Mouse (Mus musculus): Measurements from ENCODE around the gene Eif4g1. TPM values are rescaled to one million over a fixed set of nuclear protein-coding genes. Genes with fewer than 3 reads are reported as not detected.
A peak's percentile ranks its signal among the peaks of the same experiment; 100 is the strongest.

Gene Eif4g1
- polyA plus RNA-seq, 1 experiment from 2014 or later, result 124 TPM

GRCm38 (mm10) chr16:20710370-20710769 is 42.3 kb downstream of the Eif4g1 start:
- no peaks in the 10 kb centered on the region for H3K9me3 ChIP-seq (ENCODE audit: control insufficient read depth, low read length)
- H3K4me1 ChIP-seq (replicated peaks; ENCODE audit: control insufficient read depth, insufficient read depth, low read length), result peaks cover 22% of the 10 kb centered on the region
- no peaks in the 10 kb centered on the region for H3K27me3 ChIP-seq (ENCODE audit: control insufficient read depth, insufficient read depth, low read length)
- H3K9ac ChIP-seq, result no peak overlapping the region
- ATAC-seq (ENCODE audit: low FRiP score) (no peak), DNase-seq (ENCODE audit: low spot score) (no peak)
- H3K27ac ChIP-seq, result no peak overlapping the region
- H3K36me3 ChIP-seq (replicated peaks; ENCODE audit: control insufficient read depth, insufficient read depth), result peaks cover 74% of the 10 kb centered on the region
- H3K4me3 ChIP-seq (replicated peaks; ENCODE audit: low read length), result no peak overlapping the region
- no peak overlapping the region for H3K4me2 ChIP-seq (replicated peaks)
- 95% methylated on average over 11 of the region's 11 CpGs for WGBS

DNA sequence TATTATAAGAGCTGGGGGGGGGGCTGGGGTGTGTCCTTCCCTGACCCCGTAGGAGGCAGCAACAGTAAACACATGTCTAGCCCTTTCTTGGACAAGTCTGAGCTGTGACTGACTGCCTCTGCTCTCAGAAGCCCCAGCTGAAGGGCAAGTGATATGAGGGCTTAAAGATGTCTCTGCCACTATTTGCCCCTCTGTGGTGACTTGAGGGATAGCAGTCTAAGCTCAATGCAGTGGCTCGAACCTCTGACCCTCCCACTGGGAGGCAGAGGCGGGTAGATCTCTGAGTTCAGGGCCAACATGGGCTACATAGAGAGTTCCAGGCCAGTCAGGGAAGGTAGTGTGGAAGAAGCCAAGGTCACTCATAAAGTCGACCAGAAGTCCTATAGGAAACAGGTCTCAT is 42.7 kb downstream of the Eif4g1 start:
- Histone ChIP-seq H3K4me2 (replicated peaks) (no peak overlapping the region), H3K9me3 (ENCODE audit: control insufficient read depth, low read length) (no peaks in the 10 kb centered on the region), H3K36me3 (replicated peaks; ENCODE audit: control insufficient read depth, insufficient read depth) (peaks cover 70% of the 10 kb centered on the region), H3K4me3 (replicated peaks; ENCODE audit: low read length) (no peak overlapping the region), H3K9ac (no peak overlapping the region), H3K27me3 (ENCODE audit: control insufficient read depth, insufficient read depth, low read length) (no peaks in the 10 kb centered on the region), H3K27ac (no peak overlapping the region), H3K4me1 (replicated peaks; ENCODE audit: control insufficient read depth, insufficient read depth, low read length) (peaks cover 25% of the 10 kb centered on the region)
- ATAC-seq (ENCODE audit: low FRiP score) (no peak), DNase-seq (ENCODE audit: low spot score) (no peak)
- 84% methylated on average over 4 of the region's 4 CpGs for WGBS

DNA sequence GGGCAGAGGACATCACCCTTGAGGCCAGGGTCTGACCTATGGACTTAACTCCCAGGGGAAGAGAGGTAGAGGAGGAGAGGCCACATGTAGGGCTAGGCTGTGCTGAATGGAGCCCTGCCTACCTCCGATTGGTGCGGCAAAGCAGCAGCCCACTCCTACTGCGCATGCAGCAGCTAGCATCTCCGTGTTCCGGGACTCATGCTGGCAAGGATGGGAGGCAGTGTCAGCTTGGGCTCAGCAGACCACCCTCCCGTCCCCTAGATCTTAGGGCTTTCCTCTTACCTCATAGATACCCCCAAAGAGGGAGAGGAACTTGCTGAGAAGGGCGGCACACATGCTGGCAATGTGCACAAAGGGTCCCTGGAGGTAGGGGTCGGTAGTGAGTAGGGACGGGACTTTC is 44.1 kb downstream of the Eif4g1 start:
- DNase-seq (ENCODE audit: low spot score) (no peak), ATAC-seq (ENCODE audit: low FRiP score) (no peak)
- Histone ChIP-seq H3K4me1 (replicated peaks; ENCODE audit: control insufficient read depth, insufficient read depth, low read length) (peaks cover 28% of the 10 kb centered on the region), H3K4me2 (replicated peaks) (no peak overlapping the region), H3K27ac (no peak overlapping the region), H3K9me3 (ENCODE audit: control insufficient read depth, low read length) (no peaks in the 10 kb centered on the region), H3K9ac (no peak overlapping the region), H3K27me3 (ENCODE audit: control insufficient read depth, insufficient read depth, low read length) (no peaks in the 10 kb centered on the region), H3K4me3 (replicated peaks; ENCODE audit: low read length) (no peak overlapping the region), H3K36me3 (replicated peaks; ENCODE audit: control insufficient read depth, insufficient read depth) (peaks cover 57% of the 10 kb centered on the region)
- 70% methylated on average over 9 of the region's 9 CpGs for WGBS

DNA sequence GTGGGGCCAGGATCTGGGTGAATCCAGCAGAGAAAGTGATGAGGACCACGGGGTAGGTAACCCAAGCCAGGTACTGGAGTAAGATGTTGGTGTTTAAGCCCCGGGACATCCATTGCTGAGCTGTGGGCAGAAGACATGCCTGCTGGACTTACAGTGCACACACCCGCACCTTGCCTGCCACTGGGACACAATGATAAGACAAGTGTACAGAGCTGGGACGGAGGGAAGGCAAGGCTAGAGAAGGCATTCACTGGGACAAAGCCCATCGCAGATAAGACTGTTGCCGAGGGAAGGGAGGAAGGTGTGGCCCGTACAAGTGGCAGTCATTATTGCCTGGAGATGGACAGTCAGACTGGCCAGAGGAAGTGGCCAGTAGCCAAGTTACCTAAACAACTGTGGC is 44.8 kb downstream of the Eif4g1 start:
- 93% methylated on average over 7 of the region's 7 CpGs for WGBS
- peaks cover 51% of the 10 kb centered on the region for H3K36me3 ChIP-seq (replicated peaks; ENCODE audit: control insufficient read depth, insufficient read depth)

DNA sequence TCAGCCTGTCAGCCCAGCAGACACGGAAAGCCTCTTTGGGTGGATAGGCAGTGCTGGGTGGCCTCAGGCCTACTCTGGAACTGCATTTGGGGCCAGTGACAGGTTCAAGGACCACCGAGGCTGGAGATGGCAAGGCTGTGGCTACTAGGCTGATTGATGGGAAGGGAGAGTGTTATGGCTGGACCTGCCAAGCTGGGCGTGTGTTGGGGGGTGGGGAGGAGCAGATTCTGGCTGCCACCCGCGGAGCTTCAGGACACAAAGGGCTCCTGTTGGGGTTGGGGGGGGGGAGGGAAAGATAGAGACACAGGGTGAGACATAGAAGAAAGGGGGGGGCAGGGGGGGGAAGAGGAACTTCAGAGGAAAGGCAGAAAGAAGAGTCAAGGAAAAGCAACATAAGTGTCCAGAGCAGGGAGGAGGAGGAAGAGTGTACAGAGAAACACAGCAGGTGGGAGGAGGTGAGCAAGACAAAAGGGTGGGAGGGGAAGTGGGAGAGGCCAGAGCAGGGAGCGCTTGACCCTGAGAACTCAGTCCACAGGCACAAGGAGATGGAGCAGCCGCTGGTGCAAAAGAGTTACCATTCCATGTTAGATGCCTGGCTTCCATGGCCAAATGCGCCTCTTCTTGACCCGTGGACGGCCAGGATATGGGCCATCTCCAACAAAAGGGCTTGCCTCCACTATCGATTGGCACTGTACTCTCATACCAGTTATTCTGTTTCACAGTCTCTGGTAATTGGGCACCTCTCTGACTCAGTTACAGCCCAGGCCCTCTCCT is 46.4 kb downstream of the Eif4g1 start:
- ATAC-seq (ENCODE audit: low FRiP score), result no peak
- H3K4me1 ChIP-seq (replicated peaks; ENCODE audit: control insufficient read depth, insufficient read depth, low read length), result peaks cover 36% of the 10 kb centered on the region
- peaks cover 39% of the 10 kb centered on the region for H3K36me3 ChIP-seq (replicated peaks; ENCODE audit: control insufficient read depth, insufficient read depth)

More for the DNA sequence above, 44.8 kb downstream of the Eif4g1 start:
- Histone ChIP-seq H3K4me3 (replicated peaks; ENCODE audit: low read length) (no peak overlapping the region), H3K9me3 (ENCODE audit: control insufficient read depth, low read length) (no peaks in the 10 kb centered on the region), H3K27ac (no peak overlapping the region), H3K4me2 (replicated peaks) (no peak overlapping the region), H3K9ac (no peak overlapping the region), H3K4me1 (replicated peaks; ENCODE audit: control insufficient read depth, insufficient read depth, low read length) (peaks cover 28% of the 10 kb centered on the region), H3K27me3 (ENCODE audit: control insufficient read depth, insufficient read depth, low read length) (no peaks in the 10 kb centered on the region)
- DNase-seq (ENCODE audit: low spot score), result no peak
- ATAC-seq (ENCODE audit: low FRiP score), result no peak

DNA sequence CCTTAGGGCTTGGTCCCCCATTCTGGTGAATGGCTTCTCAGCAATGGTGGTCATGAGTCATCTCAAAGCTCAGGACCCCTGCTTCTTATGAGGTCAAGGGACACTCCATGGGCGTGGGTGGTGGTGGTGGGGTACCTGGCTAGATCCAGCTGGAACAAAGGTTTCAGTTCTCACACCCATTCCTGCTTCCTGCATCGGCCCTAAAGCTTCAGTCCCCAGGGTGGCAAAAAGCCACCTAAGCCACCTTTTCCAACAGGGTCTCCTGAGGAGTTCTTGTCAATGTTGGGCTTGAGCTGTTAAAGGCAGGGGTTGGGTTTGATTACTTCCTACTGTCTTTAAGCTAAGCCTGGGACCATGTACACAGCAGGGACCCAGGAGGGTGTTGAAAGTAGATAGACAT is 47.0 kb downstream of the Eif4g1 start:
- H3K27ac ChIP-seq, result no peak overlapping the region
- WGBS, result 61% methylated on average over 2 of the region's 2 CpGs
- no peak for ATAC-seq (ENCODE audit: low FRiP score)
- H3K4me1 ChIP-seq (replicated peaks; ENCODE audit: control insufficient read depth, insufficient read depth, low read length), result peaks cover 36% of the 10 kb centered on the region
- no peaks in the 10 kb centered on the region for H3K9me3 ChIP-seq (ENCODE audit: control insufficient read depth, low read length)
- H3K36me3 ChIP-seq (replicated peaks; ENCODE audit: control insufficient read depth, insufficient read depth), result peaks cover 39% of the 10 kb centered on the region
- H3K9ac ChIP-seq, result peak overlapping the region; percentile 72
- H3K4me3 ChIP-seq (replicated peaks; ENCODE audit: low read length), result peak overlapping the region; percentile 52
- H3K4me2 ChIP-seq (replicated peaks), result peak overlapping the region; percentile 92
- H3K27me3 ChIP-seq (ENCODE audit: control insufficient read depth, insufficient read depth, low read length), result no peaks in the 10 kb centered on the region
- DNase-seq (ENCODE audit: low spot score), result no peak

More for the DNA sequence above, 46.4 kb downstream of the Eif4g1 start:
- Histone ChIP-seq H3K4me2 (replicated peaks) (peak overlapping the region; percentile 92), H3K4me3 (replicated peaks; ENCODE audit: low read length) (peak overlapping the region; percentile 52), H3K9me3 (ENCODE audit: control insufficient read depth, low read length) (no peaks in the 10 kb centered on the region), H3K27ac (no peak overlapping the region), H3K9ac (peak overlapping the region; percentile 72), H3K27me3 (ENCODE audit: control insufficient read depth, insufficient read depth, low read length) (no peaks in the 10 kb centered on the region)
- WGBS, result 24% methylated on average over 11 of the region's 11 CpGs
- no peak for DNase-seq (ENCODE audit: low spot score)

DNA sequence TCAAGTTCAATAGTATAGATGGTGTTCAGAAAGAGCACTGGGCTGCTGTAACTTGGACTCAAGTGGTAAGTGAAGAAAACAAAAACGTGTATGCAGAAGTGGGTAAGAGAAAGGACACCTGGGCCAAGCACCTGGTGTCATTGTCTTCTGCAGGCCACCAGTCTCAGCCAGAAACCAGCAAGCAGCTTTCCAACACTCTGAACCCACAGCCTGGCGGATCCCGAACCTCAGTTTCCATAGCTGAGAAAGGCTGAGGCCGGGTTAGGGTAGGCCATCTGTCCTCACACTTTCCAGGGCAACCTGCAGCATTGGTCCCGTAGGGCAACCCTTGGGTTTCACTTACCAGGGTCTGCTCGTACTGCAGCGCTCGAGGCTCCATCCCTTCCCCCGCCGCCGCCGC is 47.5 kb downstream of the Eif4g1 start:
- Histone ChIP-seq H3K4me2 (replicated peaks) (peak overlapping the region; percentile 92), H3K4me3 (replicated peaks; ENCODE audit: low read length) (peak overlapping the region; percentile 52), H3K27me3 (ENCODE audit: control insufficient read depth, insufficient read depth, low read length) (no peaks in the 10 kb centered on the region), H3K4me1 (replicated peaks; ENCODE audit: control insufficient read depth, insufficient read depth, low read length) (peaks cover 36% of the 10 kb centered on the region), H3K27ac (peak overlapping the region; percentile 88), H3K9me3 (ENCODE audit: control insufficient read depth, low read length) (no peaks in the 10 kb centered on the region), H3K9ac (peak overlapping the region; percentile 72), H3K36me3 (replicated peaks; ENCODE audit: control insufficient read depth, insufficient read depth) (peaks cover 40% of the 10 kb centered on the region)
- ATAC-seq (ENCODE audit: low FRiP score) (no peak; the same call in 1 of the 2 replicates), DNase-seq (ENCODE audit: low spot score) (no peak)
- WGBS, result under 1% methylated on average over 12 of the region's 12 CpGs

- no peaks in the 10 kb centered on the region for H3K27me3 ChIP-seq (ENCODE audit: control insufficient read depth, insufficient read depth, low read length)
- peaks cover 41% of the 10 kb centered on the region for H3K36me3 ChIP-seq (replicated peaks; ENCODE audit: control insufficient read depth, insufficient read depth)
- H3K4me2 ChIP-seq (replicated peaks), result peak overlapping the region; percentile 92
- ATAC-seq (ENCODE audit: low FRiP score) (peak; percentile 85), DNase-seq (ENCODE audit: low spot score) (peak; percentile 73)
- WGBS, result 1% methylated on average over 66 of the region's 68 CpGs
- H3K9ac ChIP-seq, result peak overlapping the region; percentile 72
- H3K4me1 ChIP-seq (replicated peaks; ENCODE audit: control insufficient read depth, insufficient read depth, low read length), result peaks cover 36% of the 10 kb centered on the region
- no peaks in the 10 kb centered on the region for H3K9me3 ChIP-seq (ENCODE audit: control insufficient read depth, low read length)
- H3K27ac ChIP-seq, result peak overlapping the region; percentile 88
- peak overlapping the region; percentile 52 for H3K4me3 ChIP-seq (replicated peaks; ENCODE audit: low read length)
Measured at GRCm38 (mm10) chr16:20715976-20716840, 48.1 kb downstream of the Eif4g1 start.

- peak; percentile 19 for ATAC-seq (ENCODE audit: low FRiP score)
- DNase-seq (ENCODE audit: low spot score), result no peak
- H3K9ac ChIP-seq, result peak overlapping the region; percentile 72
- peak overlapping the region; percentile 88 for H3K27ac ChIP-seq
- peaks cover 36% of the 10 kb centered on the region for H3K4me1 ChIP-seq (replicated peaks; ENCODE audit: control insufficient read depth, insufficient read depth, low read length)
- 1% methylated on average over 8 of the region's 8 CpGs for whole genome bisulfite sequencing
- no peaks in the 10 kb centered on the region for H3K9me3 ChIP-seq (ENCODE audit: control insufficient read depth, low read length)
- H3K27me3 ChIP-seq (ENCODE audit: control insufficient read depth, insufficient read depth, low read length), result no peaks in the 10 kb centered on the region
- peak overlapping the region; percentile 92 for H3K4me2 ChIP-seq (replicated peaks)
- H3K36me3 ChIP-seq (replicated peaks; ENCODE audit: control insufficient read depth, insufficient read depth), result peaks cover 41% of the 10 kb centered on the region
- H3K4me3 ChIP-seq (replicated peaks; ENCODE audit: low read length), result peak overlapping the region; percentile 52
Measured at GRCm38 (mm10) chr16:20716841-20717180, 48.7 kb downstream of the Eif4g1 start.
